Mouse (Mus musculus) CH12.LX (cell line): ENCODE measurements at regions not wholly inside any gene's neighbourhood (a gene's known extent, or its start where the extent isn't known, plus 50 kb on each side); places are given as distances from the start of the nearest gene placed in this dataset.

ENCODE experiments used
- CHD2 ChIP-seq: IDR thresholded peaks from 2 replicates; pipeline ENCODE4 v1.6.1; 2011; ENCODE audit warnings: low read length, improper control_type of control experiment
- CTCF ChIP-seq, 2 experiments: IDR thresholded peaks in 1 of 2; conservative IDR thresholded peaks in 1 of 2; 2 replicates each; pipeline ENCODE4 v1.5.1; 2011 to 2012; ENCODE audit warnings: low read depth in 2 of 2, low read length in 2 of 2, improper control_type of control experiment in 1 of 2, inconsistent platforms in 1 of 2, mild to moderate bottlenecking in 1 of 2, moderate library complexity in 1 of 2
- EP300 ChIP-seq: IDR thresholded peaks from 2 replicates; pipeline ENCODE4 v1.6.1; 2011; ENCODE audit warnings: low read length, improper control_type of control experiment
- MAX ChIP-seq: IDR thresholded peaks from 2 replicates; pipeline ENCODE4 v1.6.1; 2011; ENCODE audit warnings: low read length, improper control_type of control experiment

GRCm38 (mm10) chr5:46707021-46707420 is 849.6 kb upstream of the Lcorl start:
- TF ChIP-seq CTCF (conservative IDR thresholded peaks at IDR 0.05 in 1 of 2, IDR thresholded peaks at IDR 0.05 in 1 of 2; ENCODE audit: low read depth in 2 of 2, low read length in 2 of 2) = no peak
- no peak for TF ChIP-seq MAX
- no peak for TF ChIP-seq EP300
- TF ChIP-seq CHD2 = no peak
